Mouse (Mus musculus) naive thymus-derived CD4-positive, alpha-beta T cell, adult 2 months (primary cell): ENCODE results near the gene Hrasls.

Experiments
- DNase-seq: peaks from one replicate; pipeline ENCODE4 v3.0.0-alpha.2; 2011; ENCODE audit warnings: low read depth

Hrasls gene

GRCm38 (mm10) chr16:29209605-29210411 lies at the start of gene Hrasls:
Hrasls (plus strand) TSS chr16:29209695.
- no peak for DNase-seq

- DNase-seq, result no peak
Measured at GRCm38 (mm10) chr16:29162271-29162670, 47.2 kb upstream of the Hrasls start.

GRCm38 (mm10) chr16:29167051-29167450 lies 42.4 kb upstream of the Hrasls start:
- no peak for DNase-seq

GRCm38 (mm10) chr16:29171741-29172140 lies 37.8 kb upstream of the Hrasls start:
- no peak for DNase-seq

- DNase-seq, result no peak
Measured at GRCm38 (mm10) chr16:29173201-29173600, 36.3 kb upstream of the Hrasls start.

- DNase-seq, result no peak
Measured at GRCm38 (mm10) chr16:29174831-29175350, 34.6 kb upstream of the Hrasls start.

- no peak for DNase-seq
Measured at GRCm38 (mm10) chr16:29192911-29193310, 16.6 kb upstream of the Hrasls start.

- DNase-seq, result no peak
Measured at GRCm38 (mm10) chr16:29193981-29194380, 15.5 kb upstream of the Hrasls start.

- no peak for DNase-seq
Measured at GRCm38 (mm10) chr16:29195156-29195555, 14.3 kb upstream of the Hrasls start.

GRCm38 (mm10) chr16:29198461-29198860 lies 11.0 kb upstream of the Hrasls start:
- DNase-seq, result no peak

- DNase-seq, result no peak
Measured at GRCm38 (mm10) chr16:29201146-29201545, 8.3 kb upstream of the Hrasls start.

GRCm38 (mm10) chr16:29204875-29205274 lies 4.6 kb upstream of the Hrasls start:
- no peak for DNase-seq

- no peak for DNase-seq
Measured at GRCm38 (mm10) chr16:29205581-29205980, 3.9 kb upstream of the Hrasls start.

- DNase-seq, result no peak
Measured at GRCm38 (mm10) chr16:29208841-29209240, 654 bp upstream of the Hrasls start.

- DNase-seq, result no peak
Measured at GRCm38 (mm10) chr16:29216395-29217295, 7.2 kb downstream of the Hrasls start.

GRCm38 (mm10) chr16:29235951-29236350 lies 26.5 kb downstream of the Hrasls start:
- DNase-seq, result no peak

GRCm38 (mm10) chr16:29254325-29254724 lies 44.8 kb downstream of the Hrasls start:
- no peak for DNase-seq
